Mouse (Mus musculus): ENCODE data around the gene Gper1. TPM values are rescaled to one million over a fixed set of nuclear protein-coding genes. Genes with fewer than 3 reads are reported as not detected.

Gper1 gene
- polyA plus RNA-seq, 1 experiment from 2014 or later, result 4.4 TPM

DNA sequence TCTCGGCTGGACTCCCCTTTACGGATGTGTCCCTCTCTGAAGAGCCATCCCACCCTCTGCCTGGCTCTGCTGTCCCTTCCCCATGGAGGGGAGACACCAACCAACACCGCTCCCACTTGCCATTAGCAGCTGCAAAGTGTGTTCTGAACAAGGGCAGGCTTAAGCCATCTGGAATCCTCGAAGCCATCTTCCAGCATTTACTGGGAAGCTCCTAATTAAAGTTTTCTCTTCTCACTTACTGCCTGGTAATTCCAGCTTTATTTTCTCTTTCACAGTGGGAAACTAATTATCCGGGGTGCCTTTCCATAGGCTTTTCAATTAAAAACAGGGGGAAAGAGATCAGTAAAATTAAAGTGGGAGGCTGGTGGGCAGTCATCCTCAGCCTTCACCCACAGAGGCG is 9.4 kb downstream of the Gper1 start:
- Histone ChIP-seq H3K4me2 (ENCODE audit: low read depth) (no peak overlapping the region), H3K4me1 (ENCODE audit: control insufficient read depth, insufficient read depth, low read length) (peaks cover 26% of the 10 kb centered on the region), H3K9me3 (ENCODE audit: control insufficient read depth, low read length) (no peaks in the 10 kb centered on the region), H3K36me3 (ENCODE audit: control insufficient read depth, insufficient read depth, low read length) (no peaks in the 10 kb centered on the region; the same call in 1 of the 2 replicates), H3K4me3 (ENCODE audit: low read depth, low read length) (no peak overlapping the region), H3K9ac (ENCODE audit: low read length) (no peak overlapping the region), H3K27ac (ENCODE audit: low read depth, low read length) (no peak overlapping the region), H3K27me3 (ENCODE audit: control insufficient read depth, insufficient read depth, low read length) (no peaks in the 10 kb centered on the region)
- ATAC-seq (ENCODE audit: insufficient read depth, low FRiP score, low TSS enrichment) (no peak), DNase-seq (ENCODE audit: low spot score) (no peak)
- WGBS, result 62% methylated on average over 6 of the region's 6 CpGs

DNA sequence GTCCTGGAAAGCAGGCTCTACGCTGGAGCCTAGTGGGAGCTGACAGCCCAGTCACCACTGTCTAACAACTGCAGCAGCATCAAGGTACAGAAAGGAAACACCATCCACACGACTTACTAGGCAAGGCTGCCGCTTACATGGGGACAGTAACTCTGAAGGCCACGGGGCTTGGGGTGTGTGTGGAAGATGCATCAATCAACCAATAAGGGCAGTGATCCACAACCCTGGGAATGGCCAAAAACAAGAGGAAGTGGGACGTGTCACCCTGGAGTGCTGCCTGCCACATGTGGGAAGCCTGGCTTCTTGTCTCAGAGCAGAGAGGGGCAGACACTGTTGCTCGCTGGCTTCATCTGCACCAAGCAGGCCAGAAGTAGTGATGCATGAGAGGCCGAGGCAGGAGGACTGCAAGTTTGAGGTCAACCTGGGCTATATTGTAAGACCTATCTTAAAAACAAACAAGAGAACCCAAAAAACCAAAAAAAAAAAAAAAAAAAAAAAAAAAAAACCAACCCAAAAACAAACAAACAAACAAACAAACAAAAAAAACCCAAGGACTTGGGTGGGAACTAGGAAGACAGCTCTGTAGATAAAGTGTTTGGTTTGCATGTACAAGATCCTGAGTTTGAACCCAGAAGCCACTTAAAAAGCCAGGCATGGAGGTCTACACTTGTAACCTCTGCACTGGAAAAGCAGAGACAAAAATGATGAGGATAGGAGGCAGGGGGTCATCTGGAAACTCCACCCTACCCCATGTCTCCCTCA is 10.0 kb downstream of the Gper1 start:
- no peak for DNase-seq (ENCODE audit: low spot score)
- Histone ChIP-seq H3K27me3 (ENCODE audit: control insufficient read depth, insufficient read depth, low read length) (no peaks in the 10 kb centered on the region), H3K4me2 (ENCODE audit: low read depth) (no peak overlapping the region), H3K4me1 (ENCODE audit: control insufficient read depth, insufficient read depth, low read length) (peaks cover 26% of the 10 kb centered on the region), H3K27ac (ENCODE audit: low read depth, low read length) (no peak overlapping the region), H3K4me3 (ENCODE audit: low read depth, low read length) (no peak overlapping the region), H3K9ac (ENCODE audit: low read length) (no peak overlapping the region), H3K36me3 (ENCODE audit: control insufficient read depth, insufficient read depth, low read length) (no peaks in the 10 kb centered on the region; the same call in 1 of the 2 replicates), H3K9me3 (ENCODE audit: control insufficient read depth, low read length) (no peaks in the 10 kb centered on the region)
- ATAC-seq (ENCODE audit: insufficient read depth, low FRiP score, low TSS enrichment), result no peak
- 63% methylated on average over 7 of the region's 7 CpGs for WGBS

DNA sequence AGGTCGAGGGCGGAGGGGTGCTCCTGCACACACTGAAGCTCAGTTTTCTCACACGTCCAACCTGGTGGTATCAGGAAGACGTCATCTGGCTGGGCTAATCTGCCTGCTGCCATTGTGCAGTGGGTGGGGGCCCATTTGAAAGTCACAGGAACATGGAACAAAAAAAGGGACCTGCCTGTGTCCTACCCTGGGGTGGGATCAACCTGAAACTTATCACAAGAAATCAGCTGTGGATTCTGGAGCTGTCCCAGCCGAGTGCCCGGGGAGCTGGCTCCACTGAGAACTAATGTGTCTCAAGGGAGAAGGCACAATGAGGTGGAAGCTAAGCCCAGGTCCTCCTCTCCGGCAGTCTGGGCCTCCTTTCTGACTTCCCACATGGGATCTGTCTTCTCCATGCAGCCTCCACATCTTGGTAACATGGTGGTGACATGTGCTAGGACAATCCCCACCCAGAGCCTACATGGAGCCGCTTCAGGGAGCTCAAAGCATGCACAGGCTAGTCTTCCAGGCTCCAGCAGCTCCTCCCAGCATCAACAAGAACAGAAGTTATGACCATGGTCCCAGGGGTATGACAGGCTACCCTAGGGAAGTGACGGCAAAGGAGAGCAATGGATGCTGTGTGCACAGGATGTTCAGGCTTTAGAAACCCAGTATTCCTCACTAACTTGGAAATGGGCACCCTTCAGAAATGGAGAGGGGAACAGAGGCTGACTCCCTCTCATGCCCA is 11.1 kb downstream of the Gper1 start:
- ATAC-seq (ENCODE audit: insufficient read depth, low FRiP score, low TSS enrichment) (no peak), DNase-seq (ENCODE audit: low spot score) (no peak)
- no peak overlapping the region for H3K9ac ChIP-seq (ENCODE audit: low read length)
- H3K27ac ChIP-seq (ENCODE audit: low read depth, low read length), result 0 out of 2 replicates have a peak overlapping the region, but pooled peaks have one; percentile 20
- H3K4me3 ChIP-seq (ENCODE audit: low read depth, low read length), result no peak overlapping the region
- H3K9me3 ChIP-seq (ENCODE audit: control insufficient read depth, low read length), result no peaks in the 10 kb centered on the region
- 83% methylated on average over 9 of the region's 9 CpGs for WGBS
- no peaks in the 10 kb centered on the region; the same call in 1 of the 2 replicates for H3K36me3 ChIP-seq (ENCODE audit: control insufficient read depth, insufficient read depth, low read length)
- peaks cover 26% of the 10 kb centered on the region for H3K4me1 ChIP-seq (ENCODE audit: control insufficient read depth, insufficient read depth, low read length)
- H3K27me3 ChIP-seq (ENCODE audit: control insufficient read depth, insufficient read depth, low read length), result no peaks in the 10 kb centered on the region
- H3K4me2 ChIP-seq (ENCODE audit: low read depth), result no peak overlapping the region

DNA sequence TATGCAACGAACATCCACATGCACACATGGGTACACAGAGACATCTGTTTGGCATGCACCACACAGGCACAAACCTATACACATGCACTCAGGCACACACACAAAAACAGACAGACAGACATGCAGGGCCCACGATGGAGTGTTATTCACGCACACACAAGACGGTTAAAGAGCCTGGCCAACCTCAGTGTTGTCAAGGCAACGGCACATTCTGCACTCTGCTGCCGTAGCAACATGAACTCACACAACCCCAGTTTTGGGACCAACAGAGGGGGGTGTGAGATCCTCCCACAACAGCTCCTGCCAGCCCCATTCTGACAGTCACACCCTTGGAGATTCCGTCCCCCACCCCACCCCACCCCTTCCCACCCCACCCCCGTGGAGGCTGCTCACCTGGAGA is 12.0 kb downstream of the Gper1 start:
- no peaks in the 10 kb centered on the region for H3K27me3 ChIP-seq (ENCODE audit: control insufficient read depth, insufficient read depth, low read length)
- no peak overlapping the region for H3K27ac ChIP-seq (ENCODE audit: low read depth, low read length)
- H3K4me3 ChIP-seq (ENCODE audit: low read depth, low read length), result no peak overlapping the region
- DNase-seq (ENCODE audit: low spot score) (peak; percentile 67), ATAC-seq (ENCODE audit: insufficient read depth, low FRiP score, low TSS enrichment) (peak; percentile 80; the same call in 1 of the 2 replicates)
- no peaks in the 10 kb centered on the region for H3K9me3 ChIP-seq (ENCODE audit: control insufficient read depth, low read length)
- no peaks in the 10 kb centered on the region; the same call in 1 of the 2 replicates for H3K36me3 ChIP-seq (ENCODE audit: control insufficient read depth, insufficient read depth, low read length)
- no peak overlapping the region for H3K9ac ChIP-seq (ENCODE audit: low read length)
- H3K4me1 ChIP-seq (ENCODE audit: control insufficient read depth, insufficient read depth, low read length), result peaks cover 22% of the 10 kb centered on the region
- WGBS, result 39% methylated on average over 8 of the region's 8 CpGs
- no peak overlapping the region for H3K4me2 ChIP-seq (ENCODE audit: low read depth)

DNA sequence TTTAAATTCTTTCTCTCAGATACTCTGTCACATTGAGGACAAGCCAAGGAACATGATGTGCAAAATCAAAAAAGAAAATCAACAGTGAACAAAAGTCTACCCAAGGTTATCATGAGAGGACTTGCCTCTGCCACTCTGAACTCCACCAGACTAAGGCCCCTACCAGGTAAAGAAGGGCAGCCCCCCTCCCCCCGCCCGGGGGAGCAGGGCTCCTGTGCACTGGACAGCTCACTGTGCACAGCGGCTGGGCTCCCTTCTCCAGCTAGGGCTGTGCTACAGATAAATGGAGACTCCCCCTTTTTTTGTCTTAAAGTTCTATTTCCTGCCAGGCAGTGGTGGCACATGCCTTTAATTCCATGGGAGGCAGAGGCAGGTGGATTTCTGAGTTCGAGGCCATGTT is 14.8 kb downstream of the Gper1 start:
- WGBS, result 95% methylated on average over 4 of the region's 4 CpGs

DNA sequence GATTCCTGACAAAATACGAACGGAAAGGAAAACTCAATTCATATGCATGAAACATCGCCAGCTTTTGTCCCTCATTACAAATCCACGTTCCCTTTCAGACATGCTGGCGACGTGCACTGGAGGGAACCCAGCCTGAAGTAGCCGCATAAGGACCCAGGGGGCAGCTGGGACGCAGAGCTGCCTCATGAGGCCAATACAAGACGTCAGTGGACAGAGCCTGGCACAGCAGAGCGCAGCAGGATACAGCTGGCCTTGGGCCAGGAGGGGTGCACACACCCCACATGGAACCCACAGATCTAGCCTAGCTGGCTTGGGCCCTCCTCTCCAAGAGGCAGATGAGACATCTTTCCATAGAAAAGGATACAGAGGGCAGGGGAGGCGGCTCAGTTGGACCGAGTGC is 15.5 kb downstream of the Gper1 start:
- Histone ChIP-seq H3K36me3 (ENCODE audit: control insufficient read depth, insufficient read depth, low read length) (no peaks in the 10 kb centered on the region; the same call in 1 of the 2 replicates), H3K27ac (ENCODE audit: low read depth, low read length) (no peak overlapping the region), H3K4me1 (ENCODE audit: control insufficient read depth, insufficient read depth, low read length) (peaks cover 16% of the 10 kb centered on the region), H3K9me3 (ENCODE audit: control insufficient read depth, low read length) (no peaks in the 10 kb centered on the region), H3K9ac (ENCODE audit: low read length) (no peak overlapping the region), H3K4me2 (ENCODE audit: low read depth) (no peak overlapping the region), H3K4me3 (ENCODE audit: low read depth, low read length) (no peak overlapping the region), H3K27me3 (ENCODE audit: control insufficient read depth, insufficient read depth, low read length) (no peaks in the 10 kb centered on the region)
- ATAC-seq (ENCODE audit: insufficient read depth, low FRiP score, low TSS enrichment), result no peak
- DNase-seq (ENCODE audit: low spot score), result no peak
- 85% methylated on average over 12 of the region's 12 CpGs for WGBS

More for the DNA sequence above, 14.8 kb downstream of the Gper1 start:
- no peak overlapping the region for H3K27ac ChIP-seq (ENCODE audit: low read depth, low read length)
- no peaks in the 10 kb centered on the region for H3K27me3 ChIP-seq (ENCODE audit: control insufficient read depth, insufficient read depth, low read length)
- H3K9me3 ChIP-seq (ENCODE audit: control insufficient read depth, low read length), result no peaks in the 10 kb centered on the region
- H3K9ac ChIP-seq (ENCODE audit: low read length), result no peak overlapping the region
- H3K4me1 ChIP-seq (ENCODE audit: control insufficient read depth, insufficient read depth, low read length), result peaks cover 16% of the 10 kb centered on the region
- DNase-seq (ENCODE audit: low spot score), result no peak
- no peak overlapping the region for H3K4me2 ChIP-seq (ENCODE audit: low read depth)
- no peak overlapping the region for H3K4me3 ChIP-seq (ENCODE audit: low read depth, low read length)
- H3K36me3 ChIP-seq (ENCODE audit: control insufficient read depth, insufficient read depth, low read length), result no peaks in the 10 kb centered on the region; the same call in 1 of the 2 replicates
- no peak for ATAC-seq (ENCODE audit: insufficient read depth, low FRiP score, low TSS enrichment)

DNA sequence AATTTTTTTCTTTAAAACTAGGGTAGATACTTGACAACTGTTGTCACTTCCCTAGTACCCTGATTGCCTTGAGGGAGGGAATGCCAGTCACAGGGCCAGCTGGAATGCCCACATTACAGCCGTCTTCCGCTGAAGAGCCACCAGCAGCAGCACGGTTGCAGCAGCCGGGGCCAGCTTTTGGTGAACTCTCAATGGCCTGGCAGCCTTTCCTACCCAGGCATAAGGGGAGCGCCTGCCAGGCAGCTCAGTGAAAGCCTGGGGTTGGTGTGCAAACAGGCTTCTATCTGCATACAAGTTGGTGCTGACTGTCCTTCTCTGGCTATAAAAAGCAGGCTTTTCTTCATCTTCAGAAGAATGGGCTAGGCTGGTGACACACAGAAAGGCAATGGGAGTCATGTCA is 17.5 kb downstream of the Gper1 start:
- H3K9me3 ChIP-seq (ENCODE audit: control insufficient read depth, low read length), result no peaks in the 10 kb centered on the region
- H3K27me3 ChIP-seq (ENCODE audit: control insufficient read depth, insufficient read depth, low read length), result no peaks in the 10 kb centered on the region
- no peak overlapping the region for H3K27ac ChIP-seq (ENCODE audit: low read depth, low read length)
- H3K36me3 ChIP-seq (ENCODE audit: control insufficient read depth, insufficient read depth, low read length), result no peaks in the 10 kb centered on the region; the same call in 1 of the 2 replicates
- ATAC-seq (ENCODE audit: insufficient read depth, low FRiP score, low TSS enrichment), result no peak
- H3K4me1 ChIP-seq (ENCODE audit: control insufficient read depth, insufficient read depth, low read length), result peaks cover 1% of the 10 kb centered on the region
- 94% methylated on average over 5 of the region's 5 CpGs for WGBS
- no peak for DNase-seq (ENCODE audit: low spot score)
- no peak overlapping the region for H3K4me3 ChIP-seq (ENCODE audit: low read depth, low read length)
- no peak overlapping the region for H3K4me2 ChIP-seq (ENCODE audit: low read depth)
- no peak overlapping the region for H3K9ac ChIP-seq (ENCODE audit: low read length)

DNA sequence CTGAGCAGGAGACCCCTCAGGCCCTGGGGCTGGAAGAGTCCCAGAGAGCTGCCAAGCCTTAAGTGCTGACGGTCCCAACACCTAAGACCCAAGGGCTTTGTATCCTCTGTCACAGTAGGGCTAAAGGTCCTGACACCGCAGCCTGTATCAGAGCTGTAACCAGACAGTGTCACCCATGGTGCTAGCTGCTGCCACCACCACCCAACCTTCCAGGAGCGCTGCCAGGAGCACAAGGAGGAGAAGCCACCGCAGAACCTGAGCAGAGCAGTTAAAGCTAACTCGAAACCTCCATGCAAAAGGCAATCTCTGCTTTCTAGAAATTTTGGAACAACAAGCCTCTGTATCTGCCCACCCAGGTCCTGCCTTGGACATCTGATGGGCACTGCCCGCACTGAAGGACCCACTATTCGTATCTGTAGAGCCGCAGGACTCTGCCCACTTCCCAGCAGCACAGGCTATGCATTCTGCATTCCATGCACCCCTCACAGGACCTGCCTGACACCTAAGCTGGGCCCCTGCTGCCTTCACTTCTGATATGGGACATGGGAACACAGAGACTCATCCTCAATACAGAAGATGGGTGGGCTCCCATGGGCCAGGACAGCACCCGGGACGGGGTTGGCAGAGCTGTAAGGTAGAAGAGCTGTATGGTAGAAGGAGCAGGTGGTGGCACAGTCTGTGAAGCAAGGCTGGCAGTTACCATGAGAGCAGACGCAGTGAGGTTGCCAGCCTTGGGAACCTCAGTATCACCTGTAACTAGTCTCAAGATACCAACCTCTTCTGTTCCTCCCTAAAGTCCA is 18.2 kb downstream of the Gper1 start:
- ATAC-seq (ENCODE audit: insufficient read depth, low FRiP score, low TSS enrichment) (no peak), DNase-seq (ENCODE audit: low spot score) (no peak)
- no peak overlapping the region for H3K9ac ChIP-seq (ENCODE audit: low read length)
- H3K4me1 ChIP-seq (ENCODE audit: control insufficient read depth, insufficient read depth, low read length), result no peaks in the 10 kb centered on the region
- no peak overlapping the region for H3K4me3 ChIP-seq (ENCODE audit: low read depth, low read length)
- WGBS, result 92% methylated on average over 11 of the region's 11 CpGs
- no peak overlapping the region for H3K27ac ChIP-seq (ENCODE audit: low read depth, low read length)
- H3K36me3 ChIP-seq (ENCODE audit: control insufficient read depth, insufficient read depth, low read length), result no peaks in the 10 kb centered on the region; the same call in 1 of the 2 replicates
- no peak overlapping the region for H3K4me2 ChIP-seq (ENCODE audit: low read depth)
- H3K9me3 ChIP-seq (ENCODE audit: control insufficient read depth, low read length), result no peaks in the 10 kb centered on the region
- H3K27me3 ChIP-seq (ENCODE audit: control insufficient read depth, insufficient read depth, low read length), result no peaks in the 10 kb centered on the region

Measured in neural tube, embryonic 11.5 days (tissue).